Mouse (Mus musculus) neutrophil, adult 65 days (primary cell): ENCODE measurements around the gene Hectd1. TPM values are rescaled to one million over a fixed set of nuclear protein-coding genes. Genes with fewer than 3 reads are reported as not detected.

ENCODE experiments used
- total RNA-seq: library from RNA; stranded (reverse); gene quantifications from 2 replicates; pipeline ENCODE4 v1.2.4, GENCODE M21; 2023

Hectd1 gene
- 105 and 143 TPM in 2 replicates for total RNA-seq

DNA sequence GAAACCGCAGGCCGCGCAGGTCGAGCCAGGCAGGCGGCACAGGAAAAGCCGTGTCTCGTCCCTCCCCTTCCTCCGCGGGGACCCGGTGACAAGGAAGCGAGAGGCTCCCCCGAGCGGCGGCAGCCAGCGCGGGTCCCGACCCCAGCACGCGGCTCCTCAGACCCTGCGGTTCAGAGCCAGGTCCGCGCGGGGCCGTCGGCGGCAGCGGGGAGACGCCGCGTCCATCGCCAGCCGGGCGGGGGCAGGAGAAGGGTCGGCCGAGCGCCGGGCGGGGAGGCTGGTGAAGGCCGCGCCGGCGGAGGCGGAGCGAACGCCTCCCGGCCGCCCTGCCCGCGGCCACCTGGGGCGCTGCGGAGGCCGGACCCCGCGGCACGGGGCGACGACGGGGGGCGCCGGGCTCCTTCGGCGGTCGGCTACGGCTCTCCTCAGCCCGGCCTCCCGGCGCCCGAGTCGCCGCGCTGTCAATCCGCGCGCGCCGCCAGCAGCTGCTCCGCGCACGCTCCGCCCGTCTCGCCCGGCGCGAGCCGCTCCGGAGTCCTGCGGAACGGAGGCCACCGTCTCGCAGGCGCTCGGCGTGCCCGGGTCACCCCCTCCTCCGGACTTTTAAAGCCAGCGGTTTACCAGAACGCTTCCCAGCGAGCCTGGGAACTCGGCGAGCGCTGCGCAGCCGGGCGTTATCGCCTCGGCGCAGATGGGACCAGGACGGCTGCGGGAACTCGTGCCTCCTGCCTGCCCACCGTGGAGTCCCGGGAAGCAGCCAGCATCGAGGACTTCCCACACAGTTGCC is at the start of gene Hectd1:
Gene Hectd1 (minus strand): TSS at position 247 of the 787 bp plus-strand sequence.

Other genes starting within 250 kb of the Hectd1 start
- not detected in 2 replicates for gene Coch, start 236.2 kb downstream of the Hectd1 start, total RNA-seq
- 11.1 TPM in 2 replicates for gene Ap4s1, start 138.5 kb downstream of the Hectd1 start, total RNA-seq
- 34.7 and 52.1 TPM in 2 replicates for gene Strn3, start 137.6 kb downstream of the Hectd1 start, total RNA-seq
- gene Heatr5a, start 141.8 kb upstream of the Hectd1 start, total RNA-seq = 25.5 and 40.8 TPM in 2 replicates
- gene Dtd2, start 177.0 kb upstream of the Hectd1 start, total RNA-seq = 1.7 and 2.4 TPM in 2 replicates
- not detected in 2 replicates for gene Gpr33, start 198.5 kb upstream of the Hectd1 start, total RNA-seq